Comparison of ENCODE assay signal across 8 mouse cellular contexts in genomic region chr7:120843037-120843621, GRCm38 (mm10). TPM values are rescaled to one million over a fixed set of nuclear protein-coding genes. Genes with fewer than 3 reads are reported as not detected.
DNase-seq lines count a peak whose midpoint lies in the region; ATAC-seq and TF ChIP-seq lines count a peak whose summit lies in the region.

No protein-coding gene starts in this region.

- H3K9me3 ChIP-seq in E14TG2a.4 (ENCODE audit: low read length), result no peaks in the 10 kb centered on the region
- H3K9me3 ChIP-seq in forebrain, embryonic 12.5 days, result no peaks in the 10 kb centered on the region
- H3K9me3 ChIP-seq in heart, postnatal 0 days (replicated peaks; ENCODE audit: control insufficient read depth, low read length), result no peaks in the 10 kb centered on the region
- no peaks in the 10 kb centered on the region for H3K9me3 ChIP-seq in liver, embryonic 16.5 days (replicated peaks; ENCODE audit: control insufficient read depth, low read length)
- no peaks in the 10 kb centered on the region for H3K9me3 ChIP-seq in neural tube, embryonic 14.5 days (ENCODE audit: control insufficient read depth, low read length)

- DNase-seq in c-Kit-positive CD71-positive TER-119-positive erythroid progenitor cells, embryonic 14.5 days (ENCODE audit: low spot score), result peak; percentile 84
- DNase-seq in heart, postnatal 0 days (ENCODE audit: low spot score), result peak; percentile 89
- DNase-seq in kidney, postnatal 4 days, result peak; percentile 83 to 89
- DNase-seq in testis, postnatal 10 days (ENCODE audit: low spot score), result peak; percentile 86

- H3K4me3 ChIP-seq in E14TG2a.4 (replicated peaks; ENCODE audit: low read length), result peak overlapping the region; percentile 87
- peak overlapping the region; percentile 67 for H3K4me3 ChIP-seq in forebrain, embryonic 12.5 days (replicated peaks)
- peak overlapping the region; percentile 82 for H3K4me3 ChIP-seq in heart, postnatal 0 days (ENCODE audit: low read depth, low read length)
- H3K4me3 ChIP-seq in liver, embryonic 16.5 days (ENCODE audit: low read depth, low read length), result peak overlapping the region; percentile 97
- H3K4me3 ChIP-seq in neural tube, embryonic 14.5 days (ENCODE audit: low read depth, low read length), result peak overlapping the region; percentile 55

- H3K4me1 ChIP-seq in E14TG2a.4 (replicated peaks; ENCODE audit: low read depth, low read length), result peaks cover 44% of the 10 kb centered on the region
- H3K4me1 ChIP-seq in forebrain, embryonic 12.5 days, result peaks cover 19% of the 10 kb centered on the region
- peaks cover 19% of the 10 kb centered on the region for H3K4me1 ChIP-seq in heart, postnatal 0 days (ENCODE audit: control insufficient read depth, insufficient read depth)
- H3K4me1 ChIP-seq in liver, embryonic 16.5 days (ENCODE audit: control insufficient read depth, low read depth, low read length), result peaks cover 30% of the 10 kb centered on the region
- peaks cover 7% of the 10 kb centered on the region; the same call in 1 of the 2 replicates for H3K4me1 ChIP-seq in neural tube, embryonic 14.5 days (ENCODE audit: control insufficient read depth, insufficient read depth, low read length)

- peak overlapping the region; percentile 94 for H3K27ac ChIP-seq in forebrain, embryonic 12.5 days
- H3K27ac ChIP-seq in heart, postnatal 0 days (ENCODE audit: low read depth), result peak overlapping the region; percentile 95
- peak overlapping the region; percentile 98 for H3K27ac ChIP-seq in liver, embryonic 16.5 days (ENCODE audit: low read length)
- H3K27ac ChIP-seq in neural tube, embryonic 14.5 days (ENCODE audit: low read depth, low read length), result peak overlapping the region; percentile 89

- H3K9ac ChIP-seq in forebrain, embryonic 12.5 days, result peak overlapping the region; percentile 85
- H3K9ac ChIP-seq in heart, postnatal 0 days (replicated peaks; ENCODE audit: low read depth, low read length), result peak overlapping the region; percentile 80
- H3K9ac ChIP-seq in liver, embryonic 16.5 days (ENCODE audit: low read depth, low read length), result peak overlapping the region; percentile 98
- peak overlapping the region; percentile 69 for H3K9ac ChIP-seq in neural tube, embryonic 14.5 days (replicated peaks; ENCODE audit: low read depth, low read length)

- peak overlapping the region; percentile 82 for H3K4me2 ChIP-seq in forebrain, embryonic 12.5 days
- H3K4me2 ChIP-seq in heart, postnatal 0 days (ENCODE audit: low read depth, low read length), result peak overlapping the region; percentile 88
- peak overlapping the region; percentile 83 for H3K4me2 ChIP-seq in liver, embryonic 16.5 days (ENCODE audit: low read depth, low read length)
- peak overlapping the region; percentile 50 for H3K4me2 ChIP-seq in neural tube, embryonic 14.5 days (ENCODE audit: low read depth, low read length)

- TF ChIP-seq CTCF in E14TG2a.4 (conservative IDR thresholded peaks at IDR 0.05; ENCODE audit: low read length), result no peak
- no peak for TF ChIP-seq CTCF in heart, postnatal 0 days (IDR thresholded peaks at IDR 0.05; ENCODE audit: low read depth)

- peak; percentile 75 for ATAC-seq in forebrain, embryonic 12.5 days (ENCODE audit: low FRiP score)
- peak; percentile 78 for ATAC-seq in heart, postnatal 0 days (ENCODE audit: insufficient read depth, low read depth)
- peak; percentile 70 for ATAC-seq in liver, embryonic 16.5 days (ENCODE audit: low read depth)
- peak; percentile 83 for ATAC-seq in neural tube, embryonic 14.5 days (ENCODE audit: low read depth)

- H3K27me3 ChIP-seq in E14TG2a.4 (ENCODE audit: insufficient read depth, low read length), result peaks cover 86% of the 10 kb centered on the region
- peaks cover 37% of the 10 kb centered on the region for H3K27me3 ChIP-seq in forebrain, embryonic 12.5 days
- no peaks in the 10 kb centered on the region for H3K27me3 ChIP-seq in heart, postnatal 0 days (ENCODE audit: control insufficient read depth, insufficient read depth, low read length)
- no peaks in the 10 kb centered on the region for H3K27me3 ChIP-seq in liver, embryonic 16.5 days (ENCODE audit: control insufficient read depth, insufficient read depth, low read depth, low read length)
- H3K27me3 ChIP-seq in neural tube, embryonic 14.5 days (ENCODE audit: control insufficient read depth, insufficient read depth, low read length), result no peaks in the 10 kb centered on the region

- under 1% methylated on average over 39 of the region's 40 CpGs for WGBS in forebrain, embryonic 12.5 days
- under 1% methylated on average over 39 of the region's 40 CpGs for WGBS in heart, postnatal 0 days
- under 1% methylated on average over 40 of the region's 40 CpGs for WGBS in liver, embryonic 16.5 days (ENCODE audit: insufficient replicate concordance)
- under 1% methylated on average over 39 of the region's 40 CpGs for WGBS in neural tube, embryonic 14.5 days

- no peak for TF ChIP-seq EP300 in heart, postnatal 0 days (IDR thresholded peaks at IDR 0.05; ENCODE audit: low read depth)

- H3K36me3 ChIP-seq in E14TG2a.4 (ENCODE audit: insufficient read depth, low read length), result peaks cover 15% of the 10 kb centered on the region; the same call in 1 of the 2 replicates
- 0 out of 2 replicates have a peak, but pooled peaks cover 2% of the 10 kb centered on the region for H3K36me3 ChIP-seq in forebrain, embryonic 12.5 days (replicated peaks)
- H3K36me3 ChIP-seq in heart, postnatal 0 days (replicated peaks; ENCODE audit: control insufficient read depth, insufficient read depth, low read length), result 0 out of 2 replicates have a peak, but pooled peaks cover 5% of the 10 kb centered on the region
- H3K36me3 ChIP-seq in liver, embryonic 16.5 days (ENCODE audit: control insufficient read depth, insufficient read depth), result peaks cover 20% of the 10 kb centered on the region
- H3K36me3 ChIP-seq in neural tube, embryonic 14.5 days (ENCODE audit: control insufficient read depth, insufficient read depth, low read length), result no peaks in the 10 kb centered on the region

RNA-seq across cellular contexts. Expression of gene Eef2k, which starts 0.5 kb away (rescaled TPM):
- 20.6 and 21.3 TPM in 2 replicates for polyA plus RNA-seq in forebrain, embryonic 12.5 days (2016; fragmentation: Nextera tagmentation; extraction: Ambion mirVana)
- total RNA-seq in heart, postnatal 0 days (2014; rRNA removed; ENCODE audit: low replicate concordance), result 31.9 and 48.2 TPM in 2 replicates
- polyA plus RNA-seq in heart, postnatal 0 days (2015; fragmentation: Nextera tagmentation; extraction: Ambion mirVana), result 22.7 and 23.6 TPM in 2 replicates
- polyA plus RNA-seq in liver, embryonic 16.5 days (2015; fragmentation: Nextera tagmentation; extraction: Ambion mirVana), result 46.5 and 52.1 TPM in 2 replicates
- polyA plus RNA-seq in neural tube, embryonic 14.5 days (2014; fragmentation: Nextera tagmentation; extraction: Ambion mirVana), result 11.6 and 16.9 TPM in 2 replicates

RNA-seq across cellular contexts. Expression of gene Gm5737, which starts 31.0 kb away (rescaled TPM):
- polyA plus RNA-seq in forebrain, embryonic 12.5 days (2016; fragmentation: Nextera tagmentation; extraction: Ambion mirVana), result not detected in 2 replicates
- not detected in 2 replicates for total RNA-seq in heart, postnatal 0 days (2014; rRNA removed; ENCODE audit: low replicate concordance)
- not detected in 2 replicates for polyA plus RNA-seq in heart, postnatal 0 days (2015; fragmentation: Nextera tagmentation; extraction: Ambion mirVana)
- not detected in 2 replicates for polyA plus RNA-seq in liver, embryonic 16.5 days (2015; fragmentation: Nextera tagmentation; extraction: Ambion mirVana)
- polyA plus RNA-seq in neural tube, embryonic 14.5 days (2014; fragmentation: Nextera tagmentation; extraction: Ambion mirVana), result not detected in 2 replicates

Comparison
In these comparisons a context has a peak if more than half of its experiments do, and no peak if none do; other contexts are left out.
1. Peak in every context shown above with its lines: DNase-seq, ATAC-seq, H3K4me3 ChIP-seq and H3K27ac ChIP-seq.